Mouse (Mus musculus): Measurements from ENCODE around the gene Adamts12.
A peak's percentile ranks its signal among the peaks of the same experiment; 100 is the strongest.

The Adamts12 gene

GRCm38 (mm10) chr15:11295016-11295415 is 230.4 kb downstream of the Adamts12 start:
- no peak for DNase-seq (ENCODE audit: low spot score)

GRCm38 (mm10) chr15:11297960-11298359 is 233.4 kb downstream of the Adamts12 start:
- no peak for DNase-seq (ENCODE audit: low spot score)

GRCm38 (mm10) chr15:11317077-11317476 is 252.5 kb downstream of the Adamts12 start:
- DNase-seq (ENCODE audit: low spot score): no peak

- peak; percentile 35 for DNase-seq (ENCODE audit: low spot score)
These were observed 255.9 kb downstream of the Adamts12 start for GRCm38 (mm10) chr15:11320481-11320880.

GRCm38 (mm10) chr15:11339467-11340180 is 275.0 kb downstream of the Adamts12 start:
- no peak for DNase-seq (ENCODE audit: low spot score)

GRCm38 (mm10) chr15:11355865-11356264 is 291.3 kb downstream of the Adamts12 start:
- peak; percentile 84 for DNase-seq (ENCODE audit: low spot score)

- no peak for DNase-seq (ENCODE audit: low spot score)
These were observed 292.9 kb downstream of the Adamts12 start for GRCm38 (mm10) chr15:11357501-11357900.

GRCm38 (mm10) chr15:11360888-11361287 is 296.3 kb downstream of the Adamts12 start:
- no peak for DNase-seq (ENCODE audit: low spot score)

- DNase-seq (ENCODE audit: low spot score): no peak
These were observed 297.2 kb downstream of the Adamts12 start for GRCm38 (mm10) chr15:11361824-11362223.

- DNase-seq (ENCODE audit: low spot score): peak; percentile 43
These were observed 299.5 kb downstream of the Adamts12 start for GRCm38 (mm10) chr15:11364112-11364511.

- DNase-seq (ENCODE audit: low spot score): peak; percentile 37
These were observed 300.2 kb downstream of the Adamts12 start for GRCm38 (mm10) chr15:11364795-11365194.

- no peak for DNase-seq (ENCODE audit: low spot score)
These were observed 305.0 kb downstream of the Adamts12 start for GRCm38 (mm10) chr15:11369572-11369971.

GRCm38 (mm10) chr15:11370477-11371085 is 306.0 kb downstream of the Adamts12 start:
- DNase-seq (ENCODE audit: low spot score): peak; percentile 54

- DNase-seq (ENCODE audit: low spot score): peak; percentile 59
These were observed 315.0 kb downstream of the Adamts12 start for GRCm38 (mm10) chr15:11379431-11380086.

- peak; percentile 84 for DNase-seq (ENCODE audit: low spot score)
These were observed 315.5 kb downstream of the Adamts12 start for GRCm38 (mm10) chr15:11380087-11380530.

GRCm38 (mm10) chr15:11380616-11381015 is 316.0 kb downstream of the Adamts12 start:
- DNase-seq (ENCODE audit: low spot score): no peak

GRCm38 (mm10) chr15:11382585-11382984 is 318.0 kb downstream of the Adamts12 start:
- no peak for DNase-seq (ENCODE audit: low spot score)

GRCm38 (mm10) chr15:11383796-11384195 is 319.2 kb downstream of the Adamts12 start:
- DNase-seq (ENCODE audit: low spot score): no peak

- no peak for DNase-seq (ENCODE audit: low spot score)
These were observed 328.3 kb downstream of the Adamts12 start for GRCm38 (mm10) chr15:11392903-11393302.

- peak; percentile 27 for DNase-seq (ENCODE audit: low spot score)
These were observed 331.8 kb downstream of the Adamts12 start for GRCm38 (mm10) chr15:11396421-11396820.

Measured in MN1 (cell line).